Mouse (Mus musculus): Measurements from ENCODE around the gene Nr1h2.

Nr1h2 gene

DNA sequence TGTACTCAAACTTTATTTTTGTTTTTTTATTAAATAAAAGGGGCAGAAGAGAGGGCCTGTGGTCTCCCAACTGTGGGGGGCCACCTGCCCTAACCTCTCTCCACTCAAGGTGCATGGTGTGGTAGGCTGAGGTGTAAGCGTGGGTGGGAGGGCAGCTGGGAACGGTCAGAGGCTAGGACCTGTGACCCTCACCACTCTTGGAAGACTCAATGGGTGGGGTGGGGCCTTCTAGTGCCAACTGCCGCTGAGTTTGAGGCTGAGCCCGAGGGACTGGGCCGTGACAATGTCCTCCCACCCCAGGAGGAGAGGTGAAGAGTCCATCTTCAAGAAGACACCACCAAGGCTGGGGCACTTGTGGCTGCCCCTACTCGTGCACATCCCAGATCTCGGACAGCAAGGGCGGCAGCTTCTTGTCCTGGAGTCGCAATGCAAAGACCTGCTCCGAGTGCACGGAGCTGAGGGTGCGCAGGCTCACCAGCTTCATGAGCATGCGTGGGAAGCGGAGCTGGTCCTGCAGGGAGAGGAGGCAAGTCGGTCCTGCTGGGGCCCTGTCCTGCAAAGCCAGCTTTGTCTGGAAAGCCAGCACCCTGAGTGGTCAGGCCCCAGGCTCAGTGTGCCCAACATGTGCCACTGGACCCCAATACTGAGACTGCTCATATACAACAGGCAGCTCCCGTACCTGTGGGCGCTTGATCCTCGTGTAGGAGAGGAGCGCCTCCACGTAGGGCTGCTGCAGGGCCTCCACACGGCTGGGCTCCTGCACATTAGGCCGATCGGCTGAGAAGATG, 3.9 kb downstream of the Nr1h2 start:
- no peak for DNase-seq (ENCODE audit: low spot score)

DNA sequence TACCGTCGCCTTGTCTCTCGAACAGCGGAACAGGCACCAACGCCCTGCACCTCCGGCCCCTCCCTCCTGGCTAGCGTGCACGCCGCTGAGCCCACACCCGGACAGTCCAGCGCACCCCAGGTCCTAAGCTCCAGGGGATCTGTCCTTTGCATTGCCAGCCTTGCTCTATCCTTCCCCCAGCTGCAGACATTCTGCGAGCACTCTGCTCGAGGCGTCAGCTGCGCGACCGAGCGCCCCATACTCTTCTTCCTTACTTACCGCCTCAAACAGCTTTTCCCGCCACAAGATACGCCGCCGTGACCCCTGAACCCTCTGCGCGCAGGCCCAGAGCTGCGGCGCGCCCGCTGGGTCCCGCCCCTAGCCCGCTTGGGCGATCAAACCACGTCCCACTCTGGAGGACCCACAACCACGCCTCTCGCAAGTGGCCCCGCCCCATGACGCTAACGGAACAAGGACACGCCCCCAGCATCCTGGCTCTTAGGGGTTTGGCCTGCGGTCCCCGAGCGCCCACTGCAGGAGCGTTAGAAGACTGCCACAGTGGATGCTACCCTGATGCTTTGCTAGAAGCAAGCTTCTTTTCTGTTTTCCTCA, 5.2 kb downstream of the Nr1h2 start, which contains the start of gene Pold1:
Pold1 (minus strand) TSS at position 353 of the 591 bp plus-strand sequence.
- peak; percentile 100 for DNase-seq (ENCODE audit: low spot score)

DNA sequence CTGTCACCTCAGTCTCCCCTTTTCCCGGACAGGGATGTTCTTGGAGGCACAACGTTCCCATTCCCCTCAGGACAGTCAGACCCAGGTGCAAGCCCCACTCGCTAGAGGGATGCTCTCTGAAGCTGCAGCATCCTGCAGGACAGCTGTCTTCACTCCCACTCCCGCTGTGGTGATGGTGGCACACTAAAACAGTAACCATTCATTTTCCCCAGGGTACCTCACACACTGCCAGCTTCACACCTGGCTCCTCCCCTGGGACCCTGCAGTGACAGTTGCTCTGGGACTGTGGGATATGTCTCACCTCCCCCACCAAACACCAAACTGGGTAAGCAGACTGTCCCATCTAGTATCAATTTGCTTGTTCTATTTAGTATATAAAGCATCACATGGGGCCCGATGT, 6.0 kb downstream of the Nr1h2 start:
- no peak for DNase-seq (ENCODE audit: low spot score)

DNA sequence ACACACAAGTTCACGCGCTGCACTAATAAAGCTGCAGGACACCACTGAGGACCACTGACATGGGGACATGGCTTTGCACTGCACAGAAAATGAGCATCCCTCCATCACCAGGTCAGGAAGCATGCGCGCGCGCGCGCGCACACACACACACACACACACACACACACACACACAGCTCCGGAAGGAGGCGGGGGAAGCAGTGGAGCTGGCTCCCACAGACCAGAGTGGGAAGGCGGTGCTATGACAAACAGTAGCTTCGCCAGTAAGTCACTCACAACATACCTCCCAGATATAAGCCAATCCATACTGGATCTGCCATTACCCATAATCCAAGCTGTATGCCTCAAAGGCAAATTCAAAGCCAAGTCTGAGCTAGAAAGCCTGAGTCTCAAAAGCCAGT, 6.7 kb downstream of the Nr1h2 start:
- DNase-seq (ENCODE audit: low spot score): no peak

DNA sequence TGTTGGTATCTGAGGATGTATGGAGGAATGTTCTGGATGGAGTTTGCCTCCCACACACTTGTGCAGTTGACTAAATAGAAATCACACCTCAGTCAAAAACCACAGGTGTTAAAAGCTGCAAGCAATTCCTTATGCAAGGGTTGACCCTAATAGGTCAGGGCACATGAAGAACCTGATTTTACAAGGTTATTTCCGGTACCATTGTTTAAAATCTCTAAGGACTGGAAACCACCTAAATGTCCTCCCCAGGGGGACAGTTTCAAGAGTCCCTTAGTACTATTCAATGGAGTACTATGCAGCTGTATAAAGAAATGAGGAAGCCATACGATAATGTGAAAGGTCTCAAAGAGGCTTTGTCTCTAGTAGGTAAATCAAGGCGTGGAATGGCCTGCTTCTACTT, 7.5 kb downstream of the Nr1h2 start:
- no peak for DNase-seq (ENCODE audit: low spot score)

DNA sequence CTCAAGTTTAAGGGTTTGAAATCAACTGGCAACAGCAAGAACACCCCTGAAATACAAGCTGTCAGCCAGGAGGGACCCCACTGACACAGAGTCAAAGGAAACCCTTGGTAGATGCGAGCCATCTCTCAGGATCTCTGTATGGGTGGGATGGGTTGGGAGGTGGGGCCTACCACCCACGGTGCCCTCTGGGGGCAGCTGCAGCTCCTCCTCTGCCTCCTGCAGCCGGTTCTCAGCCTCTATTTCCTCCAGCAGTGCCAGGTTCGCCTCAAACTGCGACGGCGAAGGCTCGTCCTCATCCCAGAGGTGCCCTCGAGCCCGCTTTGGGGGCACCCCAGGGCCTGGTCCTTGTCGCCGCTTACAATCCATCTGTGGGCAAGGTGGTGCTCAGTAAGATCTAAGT, 10.7 kb downstream of the Nr1h2 start:
- no peak for DNase-seq (ENCODE audit: low spot score)

DNA sequence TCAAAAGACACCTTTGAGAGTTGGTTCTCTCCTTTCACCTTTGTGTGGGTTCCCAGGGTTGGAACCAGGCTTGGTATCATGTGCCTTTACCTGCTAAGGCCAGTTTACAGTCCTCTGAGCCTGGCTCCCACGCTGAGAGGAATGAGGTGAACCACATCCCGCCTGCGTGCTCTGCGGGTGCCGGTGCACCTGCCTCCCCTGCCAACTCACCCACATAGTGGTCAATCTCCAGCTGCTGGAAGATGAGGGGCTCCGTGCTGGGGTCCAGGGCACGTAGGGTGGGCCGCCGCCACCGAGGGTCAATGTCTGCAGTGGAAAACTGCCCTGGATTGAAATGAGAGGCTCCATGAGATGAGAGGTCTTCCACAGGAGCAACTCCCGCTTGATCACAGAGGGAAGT, 11.2 kb downstream of the Nr1h2 start:
- DNase-seq (ENCODE audit: low spot score): no peak

DNA sequence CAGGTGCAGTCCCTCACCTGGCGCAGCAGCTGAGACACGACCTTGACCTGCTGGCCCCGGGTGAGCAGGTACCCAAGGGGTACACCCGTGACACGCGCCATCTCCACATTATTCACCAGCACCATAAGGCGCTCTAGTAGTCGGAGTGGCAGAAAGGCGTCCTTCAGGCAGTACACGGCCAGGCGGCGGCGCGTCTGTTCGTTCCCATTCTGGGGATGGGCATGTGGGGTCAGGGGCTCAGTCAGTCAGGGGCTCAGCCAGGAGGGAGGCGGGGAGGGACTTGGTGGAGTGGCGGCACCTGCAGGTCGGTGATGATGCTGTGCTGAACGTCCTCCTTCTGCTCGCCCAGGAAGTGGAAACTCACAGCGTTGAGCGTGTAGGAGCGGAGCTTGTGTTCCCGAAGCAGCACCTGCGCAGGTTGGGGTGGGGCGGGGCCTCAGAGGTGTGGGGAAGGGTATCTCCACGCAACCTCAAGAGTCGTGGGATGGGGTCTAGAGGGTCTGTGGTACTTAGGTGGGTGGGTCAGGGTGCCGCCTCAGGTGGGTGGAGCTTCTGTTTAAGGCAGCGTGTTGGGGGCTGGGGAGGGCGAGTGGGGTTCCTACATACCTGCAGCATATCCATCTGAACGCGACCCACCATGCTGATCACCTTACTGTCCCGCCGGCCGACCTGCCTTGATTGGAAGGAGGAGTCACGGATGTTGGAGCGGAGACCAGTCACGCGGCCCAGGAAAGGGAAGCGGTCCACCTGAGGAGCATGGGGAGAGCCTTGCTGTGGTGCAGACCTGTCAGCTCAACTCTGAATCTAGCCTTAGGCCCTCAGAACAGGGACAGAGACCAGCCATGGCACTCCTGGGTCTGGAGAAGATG, 14.8 kb downstream of the Nr1h2 start:
- no peak for DNase-seq (ENCODE audit: low spot score)

DNA sequence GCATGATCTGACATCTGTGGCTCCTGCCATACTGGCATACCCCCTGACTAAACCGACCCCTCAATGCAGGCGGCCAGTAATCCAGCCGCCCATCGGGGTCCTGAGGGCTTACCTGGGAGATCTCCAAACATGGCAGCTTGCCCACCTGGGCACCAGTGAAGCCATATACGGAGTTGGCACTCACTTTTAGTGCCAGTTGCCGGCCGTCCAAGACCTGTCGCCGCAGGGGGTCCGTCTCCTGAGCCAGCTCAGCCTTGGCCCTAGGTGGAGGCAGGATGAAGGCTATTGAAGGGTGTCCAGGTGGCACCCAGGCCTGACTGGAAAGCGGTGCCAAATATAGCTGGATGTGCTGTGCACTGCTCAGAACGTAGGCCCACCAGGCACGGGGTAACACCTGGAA, 16.3 kb downstream of the Nr1h2 start:
- no peak for DNase-seq (ENCODE audit: low spot score)

DNA sequence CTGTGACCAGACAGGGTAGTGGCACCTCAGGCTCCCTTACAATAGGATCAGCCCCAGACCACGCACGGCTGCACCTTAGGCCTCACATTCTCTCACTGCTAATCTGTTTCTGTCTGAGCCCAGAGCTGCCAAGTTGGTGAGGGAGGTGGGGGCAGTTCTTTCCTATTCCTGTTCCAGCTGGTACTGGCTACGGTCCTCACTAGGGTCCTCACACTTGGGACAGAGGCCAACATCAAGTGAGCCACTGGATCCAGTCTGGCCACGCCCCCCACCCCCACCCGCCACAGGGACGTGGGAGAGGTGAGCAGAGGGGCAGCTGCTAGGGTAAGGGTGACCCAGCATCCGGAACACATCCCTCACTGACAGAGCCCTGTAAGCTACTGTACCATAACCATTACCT, 16.7 kb downstream of the Nr1h2 start:
- no peak for DNase-seq (ENCODE audit: low spot score)

DNA sequence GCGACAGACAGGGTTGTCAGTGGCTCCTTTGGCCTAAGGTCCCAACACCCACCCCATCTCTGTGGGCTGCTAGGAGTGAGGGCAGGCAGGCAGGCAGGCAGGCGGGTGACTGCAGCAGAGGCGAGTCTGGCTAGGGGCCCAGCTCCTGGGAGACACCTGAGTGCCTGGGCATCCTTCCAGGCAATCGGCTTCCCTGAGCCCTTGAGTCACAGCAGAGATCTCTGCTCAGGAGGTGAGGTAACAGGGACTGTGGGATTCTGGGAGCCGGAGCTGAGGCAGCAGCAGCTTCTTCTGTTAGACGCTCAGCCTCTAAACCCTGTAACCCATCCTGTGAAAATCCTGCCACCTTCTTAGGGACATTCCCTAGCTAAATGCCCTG, 17.2 kb downstream of the Nr1h2 start:
- DNase-seq (ENCODE audit: low spot score): no peak

DNA sequence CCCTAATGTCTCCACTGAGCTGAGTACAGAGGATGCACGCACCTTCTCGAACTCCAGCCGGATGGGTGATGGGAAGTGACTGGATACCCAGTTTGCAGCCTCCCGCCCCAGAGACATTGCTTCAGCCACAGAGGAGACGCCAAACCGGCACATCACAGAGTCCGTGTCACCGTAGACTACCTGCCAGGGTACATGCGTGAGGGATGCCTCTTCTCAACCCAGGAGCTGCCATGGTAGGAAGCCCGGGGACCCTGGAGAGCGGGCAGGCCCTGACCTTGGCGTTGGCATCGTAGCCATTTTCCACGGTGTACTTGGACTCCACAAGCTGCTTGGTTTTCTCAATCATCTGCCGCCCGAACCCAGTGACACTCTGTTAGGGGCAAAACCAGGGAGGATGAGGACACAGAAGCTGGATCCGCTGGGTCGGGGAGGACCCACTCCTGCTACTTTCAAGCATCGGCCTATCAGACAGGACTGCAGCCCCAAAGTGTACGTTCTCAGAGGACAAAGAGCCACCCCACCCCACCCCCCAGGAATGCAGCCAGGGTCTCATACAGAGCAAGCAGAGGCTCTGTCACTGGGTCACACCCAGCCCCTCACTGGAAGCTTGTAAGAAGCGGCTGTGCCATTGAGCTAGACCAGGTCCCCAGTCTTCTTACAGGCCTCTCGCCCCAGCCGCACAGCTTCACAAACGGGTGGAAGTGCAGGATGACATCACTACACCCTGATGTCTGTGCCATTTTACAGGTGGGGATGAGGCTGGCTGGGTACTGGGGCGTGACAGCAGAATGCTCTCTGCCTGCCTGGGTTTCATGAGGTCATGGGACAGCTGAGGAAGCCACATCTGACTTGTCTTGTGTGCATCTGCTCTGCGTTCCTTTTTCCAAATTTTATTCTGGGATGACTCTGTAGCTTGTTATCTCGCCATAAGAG, 17.8 kb downstream of the Nr1h2 start:
- DNase-seq (ENCODE audit: low spot score): no peak

DNA sequence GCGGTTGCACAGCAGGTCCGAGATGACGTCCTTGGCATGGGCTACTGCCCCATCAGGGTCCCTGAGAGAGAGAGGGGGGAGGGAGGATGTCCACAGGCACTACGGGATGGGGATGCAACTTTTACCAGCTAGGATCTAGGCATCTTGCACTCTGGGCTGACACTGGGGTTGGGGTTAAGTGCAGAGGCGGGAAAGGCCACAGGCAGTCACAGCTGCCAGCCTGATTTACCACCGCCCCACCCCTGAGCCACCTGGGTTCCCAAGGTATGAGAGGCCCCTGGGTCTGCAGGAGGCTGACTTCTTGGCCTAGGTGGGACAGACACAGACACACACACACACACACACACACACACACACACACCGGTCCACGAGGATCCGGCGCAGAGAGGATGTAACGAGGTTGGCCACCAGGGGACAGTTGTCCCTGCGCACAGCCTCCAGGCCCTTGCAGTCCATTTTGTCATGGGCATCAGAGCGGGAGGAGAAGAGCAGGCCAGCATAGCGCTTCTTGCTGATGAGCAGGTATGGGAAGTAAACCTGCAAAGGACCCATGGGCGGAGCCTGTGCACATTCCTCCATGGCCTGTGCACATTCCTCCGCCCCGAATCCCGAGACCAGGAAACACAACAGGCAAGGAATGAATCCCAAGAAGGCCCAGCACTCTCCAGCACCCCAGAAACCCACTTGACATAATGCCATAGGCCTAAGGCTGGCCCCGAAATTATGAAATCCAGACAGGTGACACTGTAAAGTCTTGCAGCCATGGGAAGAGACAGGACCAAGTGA, 18.9 kb downstream of the Nr1h2 start:
- DNase-seq (ENCODE audit: low spot score): no peak

DNA sequence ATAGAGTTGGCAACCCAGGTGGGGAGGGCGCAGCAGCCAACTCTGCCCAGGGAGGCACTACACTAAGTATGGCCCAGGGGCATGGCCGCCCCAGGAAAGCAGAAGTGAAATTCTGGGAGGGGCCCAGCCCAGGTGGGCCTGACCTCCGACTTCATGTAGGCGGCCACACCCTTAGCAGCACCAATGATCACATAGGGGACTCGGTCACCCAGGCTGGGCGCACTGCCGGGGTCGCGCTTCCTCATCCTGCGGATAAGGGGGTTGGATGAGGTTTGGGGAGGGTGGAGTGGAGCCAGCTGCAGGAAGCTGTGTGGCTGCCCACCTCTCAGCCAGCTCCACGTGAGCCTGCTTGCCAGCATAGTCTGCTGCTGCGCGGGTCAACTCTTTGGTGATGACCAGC, 19.5 kb downstream of the Nr1h2 start:
- no peak for DNase-seq (ENCODE audit: low spot score)

DNA sequence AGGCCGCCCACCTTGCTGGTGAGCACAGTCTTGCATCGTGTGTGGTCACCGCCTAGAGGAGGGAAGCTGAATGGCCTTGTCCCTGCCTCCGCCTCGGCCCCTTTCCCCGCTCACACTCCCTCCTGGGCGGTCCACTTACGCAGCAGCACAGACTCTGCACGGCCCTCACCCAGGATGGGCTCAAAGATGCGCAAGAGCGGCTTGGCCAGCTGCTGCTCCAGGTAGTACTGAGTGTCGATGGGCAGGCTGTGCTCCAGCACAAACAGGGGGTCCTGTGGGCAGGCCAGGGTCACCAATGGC, 20.1 kb downstream of the Nr1h2 start:
- DNase-seq (ENCODE audit: low spot score): no peak

DNA sequence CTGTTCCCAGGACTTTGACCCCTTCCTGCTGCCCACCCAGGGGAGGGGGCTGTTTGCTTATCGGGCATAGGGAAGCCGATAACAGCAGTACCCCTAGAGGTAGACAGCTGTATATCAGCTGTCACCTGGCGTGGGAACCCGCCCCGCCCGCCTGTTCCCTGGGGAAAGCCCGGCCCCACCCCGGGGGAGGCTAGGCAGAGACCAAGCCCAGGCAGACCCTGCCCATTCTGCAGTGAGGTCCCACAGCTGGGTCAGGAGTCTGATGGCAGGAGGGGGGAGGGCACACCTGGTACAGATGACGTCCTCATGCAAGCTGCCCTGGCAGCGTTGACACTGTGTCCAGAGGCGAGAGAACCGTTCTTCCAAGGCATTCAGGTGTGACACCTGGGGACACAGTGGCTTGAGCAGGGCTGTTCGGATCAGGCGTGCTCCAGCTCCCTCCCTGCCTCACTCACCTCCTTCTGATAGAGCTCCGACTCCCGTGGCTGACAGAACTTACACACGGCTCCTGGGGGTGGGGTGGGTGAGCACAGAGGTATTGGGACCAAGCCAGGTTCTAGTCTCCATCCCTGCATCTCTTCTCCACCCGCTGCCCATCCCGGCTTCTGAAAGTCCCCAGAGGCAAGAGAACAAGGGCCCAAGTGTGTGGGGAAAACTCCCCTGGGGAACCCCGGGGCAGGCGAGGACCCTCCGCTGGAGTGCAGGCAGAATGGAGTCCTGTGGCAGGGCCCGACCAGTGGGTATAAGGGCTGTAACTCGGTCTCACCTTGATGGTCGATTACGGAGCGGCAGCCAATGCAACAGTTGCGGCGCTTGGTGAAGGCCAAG, 20.6 kb downstream of the Nr1h2 start:
- DNase-seq (ENCODE audit: low spot score): no peak

DNA sequence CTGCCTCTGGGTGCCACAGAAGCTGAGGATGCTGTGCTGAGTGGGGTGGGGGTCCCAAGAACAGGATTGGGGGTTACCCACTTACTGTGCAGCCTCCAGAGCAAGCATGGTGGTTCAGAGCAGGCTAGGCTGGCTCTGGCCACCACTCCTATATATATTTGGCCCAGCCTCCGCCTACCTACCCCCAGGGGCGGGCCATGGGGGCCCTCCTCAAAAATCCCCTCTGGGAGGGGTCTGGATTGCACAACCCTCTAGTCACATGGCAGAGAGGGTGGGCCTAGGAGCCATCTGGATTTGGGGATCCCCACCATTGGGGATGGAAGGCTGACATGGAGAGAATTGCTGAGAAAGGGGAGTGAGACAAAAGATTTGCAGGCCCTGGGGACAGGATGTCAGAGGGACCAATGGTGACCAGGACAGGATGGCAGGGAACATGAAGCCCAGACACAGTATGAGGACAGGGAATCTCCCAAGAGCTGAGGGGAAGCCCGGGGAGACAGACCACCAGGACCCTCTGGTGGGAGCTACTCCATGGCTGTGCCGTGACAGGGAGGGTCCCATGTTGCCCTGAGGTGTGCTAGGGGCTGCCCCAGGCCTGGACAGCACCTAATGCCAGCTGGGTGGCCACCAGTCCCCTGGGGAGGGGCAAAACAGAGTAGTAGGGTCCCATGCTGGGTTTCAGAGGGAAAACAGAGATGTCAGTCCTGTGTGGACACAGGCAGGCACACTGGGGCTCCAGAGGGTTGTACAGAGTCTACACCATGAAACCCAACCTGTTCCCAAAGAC, 21.6 kb downstream of the Nr1h2 start, which contains the start of gene Spib:
Spib (minus strand) TSS at position 126 of the 787 bp plus-strand sequence.
- DNase-seq (ENCODE audit: low spot score): no peak

DNA sequence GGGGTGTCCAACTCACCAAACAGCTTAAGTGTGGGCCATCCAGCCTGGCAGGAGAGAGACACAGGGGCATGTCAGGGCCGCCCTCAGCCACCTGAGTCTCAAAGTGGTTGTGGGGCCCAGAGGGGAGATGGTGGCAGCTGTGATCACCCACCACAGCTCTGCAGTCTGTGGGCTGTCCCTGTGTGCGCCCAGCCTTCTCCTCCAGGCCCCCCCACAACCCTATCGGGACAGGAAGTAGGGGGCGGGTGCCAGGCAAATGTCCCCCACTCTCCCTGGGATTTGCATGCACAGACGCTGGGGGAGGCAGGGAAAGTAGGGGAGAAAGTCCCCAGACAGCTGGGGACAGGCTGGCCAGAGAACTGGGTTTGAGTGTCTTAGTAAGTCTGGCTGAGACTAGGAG, 22.5 kb downstream of the Nr1h2 start:
- no peak for DNase-seq (ENCODE audit: low spot score)

DNA sequence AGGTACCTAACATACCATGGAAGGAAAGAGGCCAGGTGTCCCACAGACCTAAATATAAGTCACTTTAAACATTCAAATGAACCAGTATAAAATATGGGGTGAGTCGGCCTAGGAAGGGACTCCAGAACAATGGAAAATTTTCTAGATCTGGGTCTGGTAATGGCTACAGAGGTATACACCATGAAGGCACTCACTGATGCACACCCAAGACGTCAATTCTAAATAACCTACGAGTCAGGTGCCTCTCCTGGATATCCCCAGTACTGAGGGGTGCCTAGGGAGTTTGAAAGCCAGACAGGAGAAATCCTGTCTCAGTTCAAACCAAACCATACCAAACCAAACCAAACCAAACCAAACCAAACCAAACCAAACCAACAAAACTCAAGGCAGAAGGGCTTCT, 23.2 kb downstream of the Nr1h2 start:
- no peak for DNase-seq (ENCODE audit: low spot score)

Measured in c-Kit-positive CD71-positive TER-119-positive erythroid progenitor cells, embryonic 14.5 days (primary cell).